Comparison of ENCODE assay signal across 24 mouse cellular contexts in genomic region chr4:148240387-148240786, GRCm38 (mm10). TPM values are rescaled to one million over a fixed set of nuclear protein-coding genes. Genes with fewer than 3 reads are reported as not detected.
DNase-seq lines count a peak whose midpoint lies in the region; ATAC-seq and TF ChIP-seq lines count a peak whose summit lies in the region.
"Had no signal": no experiment of that assay in that cellular context is flagged by ENCODE, and none has a peak within 500 bp of the region (broad histone marks: within the 10 kb centered on the region; RNA-seq: fewer than 3 reads in every experiment).

No protein-coding gene starts in this region.

- H3K4me3 ChIP-seq in embryonic facial prominence, embryonic 12.5 days = no peak overlapping the region
- no peak overlapping the region for H3K4me3 ChIP-seq in embryonic facial prominence, embryonic 10.5 days
- no peak overlapping the region for H3K4me3 ChIP-seq in hindbrain, postnatal 0 days (ENCODE audit: low read length)
- H3K4me3 ChIP-seq in hindbrain, embryonic 11.5 days (ENCODE audit: low read depth, low read length) = no peak overlapping the region
- no peak overlapping the region for H3K4me3 ChIP-seq in limb, embryonic 10.5 days
- H3K4me3 ChIP-seq: embryonic facial prominence, embryonic 13.5 days; erythroblast, embryonic 14.5 days; gastrocnemius, adult 2 months; limb, embryonic 13.5 days; liver, embryonic 13.5 days; midbrain, embryonic 12.5 days had no signal

- ATAC-seq in embryonic facial prominence, embryonic 12.5 days (ENCODE audit: insufficient number of reproducible peaks, insufficient read depth, low FRiP score, low TSS enrichment) = 0 out of 2 replicates have a peak, but pooled peaks have one; percentile 10
- ATAC-seq in hindbrain, postnatal 0 days = no peak
- ATAC-seq in hindbrain, embryonic 11.5 days (ENCODE audit: low FRiP score) = no peak
- no peak for ATAC-seq in cerebellum, adult (ENCODE audit: insufficient number of reproducible peaks, low FRiP score, low TSS enrichment)

- no peak overlapping the region for H3K4me2 ChIP-seq in embryonic facial prominence, embryonic 12.5 days (replicated peaks)
- H3K4me2 ChIP-seq in hindbrain, postnatal 0 days (ENCODE audit: low read depth, low read length) = no peak overlapping the region
- H3K4me2 ChIP-seq in hindbrain, embryonic 11.5 days (replicated peaks; ENCODE audit: low read depth, low read length) = no peak overlapping the region
- H3K4me2 ChIP-seq: embryonic facial prominence, embryonic 13.5 days; limb, embryonic 13.5 days; liver, embryonic 13.5 days; midbrain, embryonic 12.5 days had no signal

- DNase-seq in embryonic facial prominence, embryonic 10.5 days (ENCODE audit: low spot score) = no peak
- peak; percentile 19 for DNase-seq in hindbrain, postnatal 0 days (ENCODE audit: low spot score)
- DNase-seq in hindbrain, embryonic 11.5 days (ENCODE audit: low spot score) = no peak
- peak; percentile 47 for DNase-seq in layer of hippocampus, adult 9-10 months (ENCODE audit: low spot score)
- no peak for DNase-seq in limb, embryonic 10.5 days (ENCODE audit: low spot score)
- no peak for DNase-seq in cerebellum, adult 9-11 months
- DNase-seq: adrenal gland, postnatal 10 days; cerebellum, adult 11-12 months; gastrocnemius, adult 2 months; kidney, adult 11 months; liver, embryonic 13.5 days; lung, adult 2 months; lung, postnatal 14 days; thymus, adult 18-20 months; thymus, postnatal 4 days had no signal

- TF ChIP-seq CTCF in hindbrain, postnatal 0 days (IDR thresholded peaks at IDR 0.05; ENCODE audit: low read depth) = no peak

- no peaks in the 10 kb centered on the region for H3K4me1 ChIP-seq in embryonic facial prominence, embryonic 12.5 days
- peaks cover 9% of the 10 kb centered on the region; the same call in 1 of the 2 replicates for H3K4me1 ChIP-seq in embryonic facial prominence, embryonic 10.5 days
- peaks cover 6% of the 10 kb centered on the region; the same call in 1 of the 2 replicates for H3K4me1 ChIP-seq in hindbrain, postnatal 0 days (ENCODE audit: insufficient read depth, low read length)
- no peaks in the 10 kb centered on the region for H3K4me1 ChIP-seq in hindbrain, embryonic 11.5 days (replicated peaks; ENCODE audit: control insufficient read depth, insufficient read depth, low read length)
- H3K4me1 ChIP-seq in limb, embryonic 10.5 days = peaks cover 3% of the 10 kb centered on the region; the same call in 1 of the 2 replicates
- H3K4me1 ChIP-seq: limb, embryonic 13.5 days; liver, embryonic 13.5 days had no signal

- H3K27me3 ChIP-seq in embryonic facial prominence, embryonic 12.5 days = no peaks in the 10 kb centered on the region
- no peaks in the 10 kb centered on the region for H3K27me3 ChIP-seq in embryonic facial prominence, embryonic 10.5 days (replicated peaks; ENCODE audit: low read depth, poor library complexity, severe bottlenecking)
- no peaks in the 10 kb centered on the region for H3K27me3 ChIP-seq in hindbrain, postnatal 0 days (ENCODE audit: insufficient read depth, low read length)
- H3K27me3 ChIP-seq in hindbrain, embryonic 11.5 days (ENCODE audit: control insufficient read depth, insufficient read depth, low read length) = no peaks in the 10 kb centered on the region
- no peaks in the 10 kb centered on the region for H3K27me3 ChIP-seq in limb, embryonic 10.5 days (ENCODE audit: low read depth, poor library complexity, severe bottlenecking)
- H3K27me3 ChIP-seq: embryonic facial prominence, embryonic 13.5 days; liver, embryonic 13.5 days; midbrain, embryonic 12.5 days had no signal

- 56% methylated on average over 9 of the region's 9 CpGs for WGBS in embryonic facial prominence, embryonic 12.5 days
- WGBS in embryonic facial prominence, embryonic 10.5 days = 78% methylated on average over 9 of the region's 9 CpGs
- 53% methylated on average over 9 of the region's 9 CpGs for WGBS in hindbrain, postnatal 0 days
- WGBS in hindbrain, embryonic 11.5 days = 77% methylated on average over 9 of the region's 9 CpGs
- WGBS in limb, embryonic 10.5 days = 76% methylated on average over 9 of the region's 9 CpGs

- no peak overlapping the region for H3K27ac ChIP-seq in embryonic facial prominence, embryonic 12.5 days
- no peak overlapping the region for H3K27ac ChIP-seq in embryonic facial prominence, embryonic 10.5 days (replicated peaks)
- no peak overlapping the region for H3K27ac ChIP-seq in hindbrain, postnatal 0 days
- H3K27ac ChIP-seq in hindbrain, embryonic 11.5 days (ENCODE audit: low read depth, low read length) = no peak overlapping the region
- no peak overlapping the region for H3K27ac ChIP-seq in limb, embryonic 10.5 days
- H3K27ac ChIP-seq: embryonic facial prominence, embryonic 13.5 days; gastrocnemius, adult 2 months; kidney, postnatal 0 days; limb, embryonic 13.5 days; liver, embryonic 13.5 days; midbrain, embryonic 12.5 days had no signal

- no peak overlapping the region for H3K9ac ChIP-seq in embryonic facial prominence, embryonic 12.5 days
- H3K9ac ChIP-seq in hindbrain, postnatal 0 days (replicated peaks; ENCODE audit: low read length) = no peak overlapping the region
- H3K9ac ChIP-seq in hindbrain, embryonic 11.5 days (ENCODE audit: low read depth, low read length) = no peak overlapping the region
- H3K9ac ChIP-seq: embryonic facial prominence, embryonic 13.5 days; limb, embryonic 13.5 days; liver, embryonic 13.5 days; midbrain, embryonic 12.5 days had no signal

- H3K36me3 ChIP-seq in embryonic facial prominence, embryonic 12.5 days = no peaks in the 10 kb centered on the region
- no peaks in the 10 kb centered on the region for H3K36me3 ChIP-seq in embryonic facial prominence, embryonic 10.5 days (replicated peaks)
- H3K36me3 ChIP-seq in hindbrain, postnatal 0 days (ENCODE audit: insufficient read depth, low read length) = peaks cover 11% of the 10 kb centered on the region; the same call in 1 of the 2 replicates
- no peaks in the 10 kb centered on the region for H3K36me3 ChIP-seq in hindbrain, embryonic 11.5 days (ENCODE audit: control insufficient read depth, insufficient read depth, low read length)
- no peaks in the 10 kb centered on the region for H3K36me3 ChIP-seq in limb, embryonic 10.5 days
- H3K36me3 ChIP-seq: embryonic facial prominence, embryonic 13.5 days; limb, embryonic 13.5 days; liver, embryonic 13.5 days had no signal

- H3K9me3 ChIP-seq in embryonic facial prominence, embryonic 12.5 days = no peaks in the 10 kb centered on the region
- H3K9me3 ChIP-seq in embryonic facial prominence, embryonic 10.5 days = no peaks in the 10 kb centered on the region
- no peaks in the 10 kb centered on the region for H3K9me3 ChIP-seq in hindbrain, postnatal 0 days (ENCODE audit: low read length)
- H3K9me3 ChIP-seq in hindbrain, embryonic 11.5 days (ENCODE audit: control insufficient read depth, low read length) = no peaks in the 10 kb centered on the region
- no peaks in the 10 kb centered on the region for H3K9me3 ChIP-seq in limb, embryonic 10.5 days (replicated peaks)
- H3K9me3 ChIP-seq: embryonic facial prominence, embryonic 13.5 days; liver, embryonic 13.5 days had no signal

RNA-seq across cellular contexts. Expression of gene Disp3, which starts 47.4 kb away (rescaled TPM):
- 0.65 and 0.74 TPM in 2 replicates for polyA plus RNA-seq in embryonic facial prominence, embryonic 12.5 days (2016; fragmentation: Nextera tagmentation; extraction: Ambion mirVana)
- 1.1 and 1.7 TPM in 2 replicates for polyA plus RNA-seq in embryonic facial prominence, embryonic 10.5 days (2016; fragmentation: Nextera tagmentation; extraction: Ambion mirVana)
- 31.6 and 53.0 TPM in 2 replicates for total RNA-seq in hindbrain, postnatal 0 days (2014; rRNA removed)
- polyA plus RNA-seq in hindbrain, postnatal 0 days (2015; fragmentation: Nextera tagmentation; extraction: Ambion mirVana) = 7.7 and 8.4 TPM in 2 replicates
- 6.4 and 7.0 TPM in 2 replicates for polyA plus RNA-seq in hindbrain, embryonic 11.5 days (2014; fragmentation: Nextera tagmentation; extraction: Ambion mirVana)
- 0.33 and 0.60 TPM in 2 replicates for polyA plus RNA-seq in limb, embryonic 10.5 days (2016; fragmentation: Nextera tagmentation; extraction: Ambion mirVana)
- total RNA-seq: gastrocnemius, adult 2 months; heart, postnatal 25 days; megakaryocyte progenitor cell, adult 5-6 weeks had no signal
- polyA plus RNA-seq: erythroblast, embryonic 14.5 days; lung, adult 2 months had no signal

Comparison
In these comparisons a context has a peak if more than half of its experiments do, and no peak if none do; other contexts are left out.
1. DNase-seq: peak in hindbrain, postnatal 0 days (single experiment) and layer of hippocampus, adult 9-10 months (single experiment); none in embryonic facial prominence, embryonic 10.5 days (single experiment), hindbrain, embryonic 11.5 days (single experiment), limb, embryonic 10.5 days (single experiment) and cerebellum, adult 9-11 months (single experiment).